Mouse (Mus musculus) layer of hippocampus, adult 8-10 months (tissue): ENCODE measurements at regions not wholly inside any gene's neighbourhood (a gene's known extent, or its start where the extent isn't known, plus 50 kb on each side); places are given as distances from the start of the nearest gene placed in this dataset.
A peak's percentile ranks its signal among the peaks of the same experiment; 100 is the strongest.
"Not testable (repeated sequence)": the region's sequence is repeated elsewhere in the genome, so short reads cannot be mapped to it uniquely, and the experiment has no call there.

ENCODE experiments used
- DNase-seq, 2 experiments: peaks; one replicate each; pipeline ENCODE4 v3.0.0; 2022; ENCODE audit warnings: low spot score in 2 of 2

DNA sequence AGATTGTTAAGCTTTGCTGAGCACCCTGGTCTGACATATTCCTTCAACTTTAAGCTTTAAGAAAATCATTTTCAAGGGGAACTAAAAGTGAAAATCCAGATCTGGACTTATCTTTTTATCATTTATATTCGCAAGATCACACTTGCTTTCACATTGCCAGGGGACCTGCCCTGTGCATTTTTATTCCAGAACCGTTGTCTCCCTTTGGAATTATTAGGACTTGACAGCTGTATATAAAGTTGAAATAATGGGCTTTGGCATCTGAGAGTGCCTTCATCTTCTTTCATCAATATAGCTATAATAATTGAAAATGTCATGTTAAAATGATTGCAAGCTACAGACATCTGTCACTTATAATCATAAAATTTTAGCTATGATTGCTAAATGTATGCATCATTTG, 276.8 kb upstream of the Olfm3 start:
- no peak for DNase-seq

DNA sequence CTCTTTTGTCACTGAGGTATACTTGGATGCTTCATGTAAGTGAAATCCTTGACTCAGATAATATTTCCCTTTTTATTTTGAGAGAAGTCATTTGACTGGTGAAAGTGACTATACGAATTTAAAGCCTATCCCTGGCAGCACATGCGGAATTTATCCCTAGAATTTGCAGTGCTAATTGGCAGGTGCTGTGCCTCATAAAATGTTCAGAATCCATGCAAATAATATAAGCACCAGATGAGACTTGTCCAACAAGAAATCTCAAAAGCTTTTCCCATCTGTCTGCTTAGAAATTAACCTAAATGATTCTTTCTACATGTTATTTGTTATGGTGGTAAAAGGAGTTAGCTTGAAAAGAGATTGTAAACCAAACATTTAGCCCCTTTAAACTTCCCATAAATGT, 268.5 kb upstream of the Olfm3 start:
- DNase-seq, result no peak

DNA sequence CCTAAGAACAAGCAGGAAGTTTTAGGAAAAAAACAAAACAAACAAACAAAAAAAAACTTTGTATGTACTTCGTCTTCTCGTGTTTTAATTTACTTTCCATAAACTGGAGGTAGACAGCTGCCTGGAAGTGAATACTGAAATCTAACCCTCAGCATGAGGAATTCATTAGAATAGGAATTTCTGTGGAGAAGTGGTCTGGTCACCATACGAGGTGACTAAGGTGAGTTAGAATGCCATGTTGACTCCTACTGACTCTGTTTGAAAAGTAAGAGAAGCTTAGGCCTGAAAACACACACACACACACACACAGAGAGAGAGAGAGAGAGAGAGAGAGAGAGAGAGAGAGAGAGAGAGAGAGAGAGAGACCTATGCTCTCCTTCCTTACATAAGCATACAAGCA, 255.9 kb upstream of the Olfm3 start:
- DNase-seq, result no peak

- peak in 1 of 2 experiments; percentile 2 for DNase-seq
These were observed 205.9 kb upstream of the Olfm3 start for GRCm38 (mm10) chr3:114697946-114698345.

DNA sequence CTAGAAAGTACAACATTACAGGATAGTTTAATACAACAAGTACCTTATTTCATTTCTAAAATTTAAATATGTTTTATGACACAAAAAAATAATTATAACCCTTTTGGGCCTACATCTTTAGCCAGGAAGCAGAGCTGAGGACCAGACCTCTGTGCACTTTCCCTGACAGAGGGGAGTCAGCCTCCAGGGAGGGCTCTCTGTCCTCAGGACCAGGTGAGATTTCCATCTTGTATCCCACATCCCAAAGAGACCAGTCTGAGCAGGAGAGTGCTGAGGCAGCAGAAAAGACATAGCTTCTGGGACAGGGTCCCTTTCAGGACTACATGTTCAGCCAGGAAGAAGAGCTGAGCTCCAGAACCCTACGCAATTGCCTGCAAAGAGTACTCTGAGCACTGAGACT, 178.7 kb upstream of the Olfm3 start:
- no peak for DNase-seq

DNA sequence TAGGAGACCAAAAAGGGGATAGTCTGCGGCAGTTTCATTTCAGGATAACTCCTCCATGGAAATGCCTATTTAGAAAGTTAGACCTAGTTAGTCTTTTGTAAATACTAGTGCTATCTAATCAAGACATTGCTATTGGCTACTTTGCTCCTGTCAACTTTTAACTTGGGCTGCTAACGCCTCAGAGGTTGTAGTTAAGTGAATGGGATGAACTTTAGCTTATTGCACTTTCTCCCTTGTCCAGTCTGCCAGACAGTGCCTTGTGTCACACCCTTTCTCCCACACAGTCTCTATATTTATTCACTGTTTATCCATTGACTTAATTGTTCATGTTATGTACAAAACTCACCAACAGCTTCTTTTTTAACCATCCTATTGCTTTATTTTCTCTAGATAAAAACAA, 167.5 kb upstream of the Olfm3 start:
- DNase-seq, result no peak

- DNase-seq, result no peak
These were observed 159.7 kb upstream of the Olfm3 start for GRCm38 (mm10) chr3:114744206-114744605.

DNA sequence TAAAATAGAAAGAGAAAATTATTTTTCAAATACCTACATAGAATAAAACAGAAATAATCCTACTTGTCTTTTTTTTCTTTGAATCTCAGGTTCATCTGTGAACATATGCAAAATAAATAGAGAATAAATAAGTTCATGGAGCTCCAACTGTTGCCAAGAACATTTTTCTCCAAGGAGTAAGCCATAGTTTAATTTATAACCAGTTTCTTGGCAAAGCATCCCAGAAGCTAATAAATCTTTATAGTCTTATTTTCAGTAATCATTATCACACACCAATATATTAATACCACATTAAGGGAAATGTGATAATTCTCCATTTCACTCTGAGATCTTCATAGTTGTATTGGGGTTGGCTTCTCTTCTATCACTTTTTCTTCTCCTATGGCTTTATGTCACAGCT, 158.7 kb upstream of the Olfm3 start:
- DNase-seq, result no peak

DNA sequence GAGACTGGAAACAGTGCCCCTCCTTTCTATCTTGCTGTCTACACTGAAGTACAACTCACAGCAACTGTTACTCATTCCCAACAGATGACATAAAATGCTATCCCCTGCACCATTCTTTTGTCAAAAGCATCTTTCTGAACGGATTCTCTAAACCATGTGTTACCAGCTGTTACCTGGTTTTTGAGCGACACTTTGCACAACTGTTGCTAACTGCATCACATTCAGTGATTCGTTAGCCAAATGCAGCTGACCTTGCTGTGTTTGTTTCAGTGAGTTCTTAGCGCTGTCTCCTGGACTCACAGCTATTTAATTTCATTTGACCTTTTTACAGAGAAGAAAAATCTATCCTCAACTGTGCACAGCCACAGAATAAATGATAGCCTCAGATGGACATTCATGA, 146.6 kb upstream of the Olfm3 start:
- DNase-seq, result no peak

DNA sequence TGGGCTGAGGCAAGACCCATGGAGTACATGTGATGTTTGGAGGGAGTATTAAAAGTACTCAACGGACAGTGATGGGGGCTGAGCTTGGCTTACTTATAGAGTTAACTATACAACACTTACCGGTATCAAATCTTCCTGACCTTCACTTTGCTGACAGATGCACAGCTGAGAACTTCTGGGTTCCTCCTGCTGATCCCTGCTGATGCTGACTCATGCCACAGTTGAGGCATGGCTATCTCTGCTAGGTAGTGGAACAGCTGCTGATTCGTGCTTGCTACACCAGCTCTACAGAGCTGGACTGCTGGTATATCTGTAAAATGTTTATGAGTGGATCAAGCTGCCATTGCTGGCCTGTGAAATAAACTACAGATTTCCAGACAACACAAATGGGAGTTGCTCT, 145.3 kb upstream of the Olfm3 start:
- no peak for DNase-seq

- no peak for DNase-seq
These were observed 144.4 kb upstream of the Olfm3 start for GRCm38 (mm10) chr3:114759290-114760002.

GRCm38 (mm10) chr3:114762373-114762772, 141.5 kb upstream of the Olfm3 start:
- not testable (repeated sequence) for DNase-seq

GRCm38 (mm10) chr3:114789082-114789481, 114.8 kb upstream of the Olfm3 start:
- no peak for DNase-seq

DNA sequence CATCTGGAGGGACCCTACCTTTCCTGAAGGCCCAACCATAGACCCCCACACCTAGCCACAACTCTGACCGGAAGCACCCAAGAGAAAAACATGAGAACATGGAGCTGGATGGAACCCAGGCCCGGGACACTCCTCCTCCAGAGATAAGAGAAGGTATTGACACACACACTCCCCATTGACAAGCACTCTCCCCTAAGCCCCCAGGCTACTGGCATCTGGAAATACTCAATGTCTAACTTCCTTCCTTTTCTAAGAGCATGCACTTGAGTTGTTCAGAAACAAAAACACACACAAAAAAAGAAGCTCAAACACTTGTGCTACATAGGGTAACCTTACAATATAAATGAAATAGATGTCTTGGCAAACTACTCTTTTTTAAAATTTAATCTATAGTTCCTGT, 113.9 kb upstream of the Olfm3 start:
- no peak for DNase-seq

DNA sequence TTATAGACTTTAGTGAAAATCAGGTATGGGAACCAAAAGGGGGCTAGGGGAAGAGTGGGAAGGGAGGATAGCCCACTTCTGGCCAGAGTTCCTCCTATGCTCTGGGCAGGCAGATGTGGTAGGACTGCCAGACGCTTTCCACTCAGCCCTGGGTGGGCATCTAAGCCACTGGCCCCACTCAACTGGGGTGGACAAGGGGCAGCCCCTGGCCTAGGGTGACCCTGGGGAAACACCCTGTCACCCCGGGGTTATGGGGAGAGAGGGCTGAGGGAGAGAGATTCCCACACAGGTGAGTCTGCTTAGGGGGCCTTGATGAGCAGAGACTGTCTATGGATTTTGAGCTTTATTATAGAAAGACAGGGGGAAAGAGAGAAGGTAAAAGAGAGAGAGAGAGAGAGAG, 70.8 kb upstream of the Olfm3 start:
- DNase-seq, result no peak
